Mouse (Mus musculus) heart, postnatal 36 days (tissue): ENCODE measurements at regions not wholly inside any gene's neighbourhood (a gene's known extent, or its start where the extent isn't known, plus 50 kb on each side); places are given as distances from the start of the nearest gene placed in this dataset.
"Not testable (repeated sequence)": the region's sequence is repeated elsewhere in the genome, so short reads cannot be mapped to it uniquely, and the experiment has no call there.

ENCODE experiments used
- DNase-seq, 2 experiments: peaks; one replicate each; pipeline ENCODE4 v3.0.0; 2021 to 2022
- intact Hi-C: fragments of 180-260 bp; cut with DNase I; formaldehyde crosslinking; loops from one replicate; pipeline ENCODE4 v1.15.1; 2025

- intact Hi-C loops, result no loop called here
- DNase-seq, result no peak
These were observed 59.6 kb downstream of the Fasl start for GRCm38 (mm10) chr1:161728546-161729206.

GRCm38 (mm10) chr1:161727357-161727756 lies 60.9 kb downstream of the Fasl start:
- DNase-seq, intact Hi-C loops: not testable (repeated sequence)

- intact Hi-C loops, DNase-seq: not testable (repeated sequence)
These were observed 62.2 kb downstream of the Fasl start for GRCm38 (mm10) chr1:161726098-161726497.

GRCm38 (mm10) chr1:161719876-161720275 lies 68.4 kb downstream of the Fasl start:
- DNase-seq, result no peak
- intact Hi-C loops, result no loop called here

GRCm38 (mm10) chr1:161718254-161718653 lies 70.0 kb downstream of the Fasl start:
- DNase-seq, result no peak
- intact Hi-C loops, result no loop called here

- DNase-seq, result peak; percentile 48 to 71
- intact Hi-C loops, result no loop called here
These were observed 75.4 kb downstream of the Fasl start for GRCm38 (mm10) chr1:161712918-161713317.

GRCm38 (mm10) chr1:161712283-161712682 lies 76.0 kb downstream of the Fasl start:
- intact Hi-C loops, result no loop called here
- no peak for DNase-seq

DNA sequence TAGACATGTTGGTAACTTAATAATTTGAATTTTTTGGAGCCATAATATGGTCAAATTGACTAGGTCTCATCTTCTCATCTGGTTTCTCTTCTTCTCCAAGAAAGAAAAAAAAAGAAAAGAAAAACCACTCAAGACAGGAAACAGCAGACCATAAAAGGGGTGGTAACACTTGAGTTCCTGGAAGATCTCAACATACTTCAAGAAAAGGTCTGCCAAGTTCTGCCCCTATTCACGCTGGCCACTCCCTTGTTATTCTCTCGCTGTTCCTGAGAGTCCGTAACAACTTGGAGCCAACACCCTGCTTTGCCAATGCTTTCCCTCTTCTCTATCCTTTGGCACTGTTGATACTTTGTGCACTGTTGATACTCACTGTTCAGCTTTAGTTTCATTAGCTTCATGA lies 81.2 kb downstream of the Fasl start:
- no peak for DNase-seq
- intact Hi-C loops, result no loop called here

DNA sequence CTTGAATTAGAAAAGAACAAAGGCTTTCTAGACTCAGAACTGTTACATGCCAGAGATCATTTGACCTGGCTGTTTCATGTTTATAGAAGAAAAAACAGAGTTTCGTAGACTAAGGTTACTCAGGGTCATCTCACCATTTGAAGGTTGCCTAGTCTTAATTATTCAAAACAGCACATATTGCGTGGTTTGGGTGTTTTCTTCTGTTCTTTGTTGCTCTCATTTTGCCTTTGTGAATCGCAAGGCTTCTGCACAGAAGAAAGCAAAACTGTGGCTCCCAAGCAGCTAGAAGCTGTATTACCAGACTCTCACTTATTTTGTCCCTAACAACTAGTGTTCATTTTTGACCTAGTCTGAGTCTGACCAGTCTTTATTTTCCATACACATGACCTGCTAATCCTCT lies 83.3 kb downstream of the Fasl start:
- intact Hi-C loops, result no loop called here

GRCm38 (mm10) chr1:161704527-161704926 lies 83.8 kb downstream of the Fasl start:
- intact Hi-C loops, result no loop called here
- no peak for DNase-seq

More for the DNA sequence above, 83.3 kb downstream of the Fasl start:
- no peak for DNase-seq

GRCm38 (mm10) chr1:161695886-161696285 lies 92.4 kb downstream of the Fasl start:
- intact Hi-C loops, result no loop called here
- no peak for DNase-seq

DNA sequence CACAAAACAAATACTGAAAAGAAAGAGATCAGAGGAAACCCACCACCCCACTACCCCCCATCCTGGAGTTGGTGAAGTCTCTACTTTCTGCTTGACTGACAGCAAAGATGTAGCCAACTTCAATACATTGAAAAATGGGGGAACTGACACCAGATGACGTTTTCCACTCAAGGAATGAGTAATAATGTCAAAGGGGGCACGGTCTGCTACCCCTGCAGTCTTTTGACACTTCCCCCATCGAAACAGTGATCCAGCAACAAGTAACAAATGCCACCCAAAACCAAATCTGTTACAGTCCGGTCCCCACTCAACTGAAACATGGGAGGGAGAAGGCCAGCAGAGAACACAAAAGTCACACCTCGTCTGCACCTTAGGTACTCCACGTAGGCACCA lies 94.5 kb downstream of the Fasl start:
- intact Hi-C loops, result no loop called here
- no peak for DNase-seq

- intact Hi-C loops, result no loop called here
- no peak for DNase-seq
These were observed 95.2 kb downstream of the Fasl start for GRCm38 (mm10) chr1:161692836-161693767.

DNA sequence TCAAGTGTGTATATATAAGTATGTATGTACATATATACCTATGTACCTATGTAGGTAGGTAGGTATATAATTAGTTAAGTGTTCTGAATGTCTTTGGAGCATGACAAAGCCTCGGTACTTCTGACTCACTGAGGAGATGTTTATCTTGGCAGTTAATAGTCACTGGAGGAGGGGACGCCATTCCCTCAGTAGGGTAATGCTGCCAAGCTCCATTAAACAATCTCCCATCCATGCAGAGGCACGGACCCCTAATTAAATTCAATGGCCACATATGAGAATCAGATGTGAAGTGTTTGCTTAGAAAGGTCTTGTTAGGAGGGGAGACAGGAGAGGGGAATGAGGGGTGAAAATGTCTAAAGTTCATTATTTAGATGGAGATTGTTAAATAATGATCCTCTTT lies 99.3 kb downstream of the Fasl start:
- intact Hi-C loops, result no loop called here
- no peak for DNase-seq

DNA sequence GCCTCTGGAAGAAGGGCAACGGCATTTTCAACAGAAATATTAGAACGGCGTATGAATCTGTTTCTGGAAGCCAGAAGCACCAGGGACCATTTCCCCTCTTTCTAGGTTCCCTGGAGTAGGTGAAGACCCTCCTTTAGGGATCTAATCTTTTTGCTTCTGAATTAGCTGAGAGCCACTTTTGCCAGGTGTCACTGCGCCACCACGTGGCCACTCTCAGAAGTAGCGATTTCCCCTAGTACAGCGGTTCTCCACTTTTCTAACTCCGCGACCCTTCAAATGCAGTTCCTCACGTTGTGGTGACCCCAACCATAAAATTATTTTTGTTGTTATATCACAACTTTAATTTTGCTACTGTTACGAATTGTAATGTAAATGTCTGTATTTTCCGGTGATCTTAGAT lies 100.7 kb downstream of the Fasl start:
- intact Hi-C loops, result loop anchor here (1.0 to 2.0 kb wide), 2 partner anchors 49 to 287 kb away; no protein-coding TSS in a partner anchor
- DNase-seq, result peak; percentile 58 to 72

GRCm38 (mm10) chr1:161680558-161680957 lies 107.7 kb downstream of the Fasl start:
- DNase-seq, result no peak
- intact Hi-C loops, result no loop called here

GRCm38 (mm10) chr1:161670937-161671336 lies 117.4 kb downstream of the Fasl start:
- DNase-seq, result no peak
- intact Hi-C loops, result no loop called here

- intact Hi-C loops, result no loop called here
- DNase-seq, result no peak
These were observed 124.0 kb downstream of the Fasl start for GRCm38 (mm10) chr1:161664321-161664720.

GRCm38 (mm10) chr1:161663351-161663750 lies 124.9 kb downstream of the Fasl start:
- DNase-seq, result no peak
- intact Hi-C loops, result no loop called here

GRCm38 (mm10) chr1:161662241-161662640 lies 126.1 kb downstream of the Fasl start:
- no peak for DNase-seq
- intact Hi-C loops, result no loop called here

DNA sequence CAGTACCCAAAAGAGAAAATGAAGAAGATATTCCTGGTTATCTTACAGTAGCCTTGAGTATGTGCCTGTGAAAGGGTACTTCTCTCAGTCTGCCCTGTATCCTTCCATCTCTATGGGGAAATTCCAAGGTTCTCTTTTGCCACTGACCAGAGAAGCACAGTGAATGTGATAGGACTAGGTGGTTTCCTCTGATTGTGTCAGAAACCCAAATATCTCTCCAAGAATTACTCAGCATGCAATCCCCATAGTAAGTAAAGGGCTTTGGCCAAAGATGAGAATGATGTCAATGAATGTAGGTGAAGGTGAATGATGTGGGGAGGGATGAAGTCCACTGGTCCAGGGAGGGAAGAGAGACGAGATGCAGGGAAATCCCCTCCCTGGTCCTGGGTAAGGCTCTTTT lies 130.8 kb downstream of the Fasl start:
- no peak for DNase-seq
- intact Hi-C loops, result no loop called here

GRCm38 (mm10) chr1:161649387-161649786 lies 138.9 kb downstream of the Fasl start:
- no peak for DNase-seq

More at GRCm38 (mm10) chr1:161649387-161649786, 138.9 kb downstream of the Fasl start:
- intact Hi-C loops, result no loop called here
